Mouse (Mus musculus) neural tube, embryonic 13.5 days (tissue): ENCODE results near the gene Stxbp4. TPM values are rescaled to one million over a fixed set of nuclear protein-coding genes. Genes with fewer than 3 reads are reported as not detected.

Source experiments
- ATAC-seq: fragments of 200-750 bp; cut with Nextera tagmentation; 2 replicates; pipeline ENCODE4 v1.8.0; 2017; ENCODE audit warnings: low read depth, mild to moderate bottlenecking, moderate TSS enrichment, moderate library complexity
- H3K27ac ChIP-seq: fragments of 300-500 bp; sonication (generic); replicated peaks from 2 replicates; pipeline ENCODE4 v1.5.1; 2015; ENCODE audit warnings: moderate library complexity, mild to moderate bottlenecking, inconsistent platforms
- H3K27me3 ChIP-seq: fragments of 300-500 bp; sonication (generic); 2 replicates; pipeline ENCODE4 v1.6.1; 2015; ENCODE audit warnings: mild to moderate bottlenecking, inconsistent platforms
- H3K36me3 ChIP-seq: fragments of 300-500 bp; sonication (generic); 2 replicates; pipeline ENCODE4 v1.6.1; 2015; ENCODE audit warnings: mild to moderate bottlenecking, inconsistent platforms
- H3K4me1 ChIP-seq: fragments of 300-500 bp; sonication (generic); replicated peaks from 2 replicates; pipeline ENCODE4 v1.6.1; 2015; ENCODE audit warnings: inconsistent platforms
- H3K4me2 ChIP-seq: fragments of 300-500 bp; sonication (generic); 2 replicates; pipeline ENCODE4 v1.6.1; 2015; ENCODE audit warnings: inconsistent platforms, mild to moderate bottlenecking, moderate library complexity
- H3K4me3 ChIP-seq: fragments of 300-500 bp; sonication (generic); 2 replicates; pipeline ENCODE4 v1.5.1; 2015; ENCODE audit warnings: mild to moderate bottlenecking, inconsistent platforms
- H3K9ac ChIP-seq: fragments of 300-500 bp; sonication (generic); 2 replicates; pipeline ENCODE4 v1.6.1; 2015; ENCODE audit warnings: moderate library complexity, mild to moderate bottlenecking, inconsistent platforms
- H3K9me3 ChIP-seq: fragments of 300-500 bp; sonication (generic); 2 replicates; pipeline ENCODE4 v1.6.1; 2016; ENCODE audit warnings: inconsistent platforms
- WGBS: fragments of 180-500 bp; shearing (Covaris S2); methylation state at CpG from one replicate; pipeline ENCODE4 v1.1.7; 2015; 5-methylcytosine and 5-hydroxymethylcytosine counted together
- polyA plus RNA-seq: library from polyadenylated mRNA; unstranded; fragments of >200 nt; fragmentation: Nextera tagmentation; extraction: Ambion mirVana; gene quantifications from 2 replicates; pipeline ENCODE4 v1.2.1, GENCODE M21; 2015

Stxbp4 gene
- polyA plus RNA-seq, 1 experiment from 2014 or later, result 23.0 TPM

DNA sequence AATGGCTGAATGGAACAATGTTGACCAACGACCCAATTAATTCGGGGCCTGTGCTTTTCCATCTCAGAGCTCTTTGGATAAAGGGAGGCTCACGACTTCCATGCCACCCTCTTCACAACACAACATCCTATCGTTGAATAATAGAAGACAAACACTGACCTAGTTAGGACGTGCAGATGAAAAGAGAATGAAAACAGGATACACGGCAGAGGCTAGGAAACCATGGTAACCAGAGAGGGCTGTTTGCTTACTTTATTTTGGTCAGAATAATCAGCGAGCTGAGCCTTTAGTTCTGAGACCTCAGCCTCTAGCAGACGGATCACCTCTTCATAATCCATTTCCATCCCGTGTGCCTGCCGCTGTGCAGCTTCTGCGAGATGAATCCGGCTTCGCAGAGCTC lies 89.3 kb downstream of the Stxbp4 start:
- peaks cover 3% of the 10 kb centered on the region; the same call in 1 of the 2 replicates for H3K36me3 ChIP-seq
- no peak overlapping the region for H3K27ac ChIP-seq
- no peaks in the 10 kb centered on the region for H3K9me3 ChIP-seq
- no peak overlapping the region for H3K4me2 ChIP-seq
- WGBS, result 23% methylated on average over 13 of the region's 13 CpGs
- H3K4me1 ChIP-seq, result peaks cover 19% of the 10 kb centered on the region
- H3K27me3 ChIP-seq, result peaks cover 24% of the 10 kb centered on the region
- H3K9ac ChIP-seq, result no peak overlapping the region
- no peak overlapping the region for H3K4me3 ChIP-seq
- ATAC-seq, result no peak

GRCm38 (mm10) chr11:90538636-90539263 lies 99.1 kb downstream of the Stxbp4 start:
- 95% methylated on average over 7 of the region's 7 CpGs for WGBS
- H3K27me3 ChIP-seq, result no peaks in the 10 kb centered on the region; the same call in 1 of the 2 replicates

DNA sequence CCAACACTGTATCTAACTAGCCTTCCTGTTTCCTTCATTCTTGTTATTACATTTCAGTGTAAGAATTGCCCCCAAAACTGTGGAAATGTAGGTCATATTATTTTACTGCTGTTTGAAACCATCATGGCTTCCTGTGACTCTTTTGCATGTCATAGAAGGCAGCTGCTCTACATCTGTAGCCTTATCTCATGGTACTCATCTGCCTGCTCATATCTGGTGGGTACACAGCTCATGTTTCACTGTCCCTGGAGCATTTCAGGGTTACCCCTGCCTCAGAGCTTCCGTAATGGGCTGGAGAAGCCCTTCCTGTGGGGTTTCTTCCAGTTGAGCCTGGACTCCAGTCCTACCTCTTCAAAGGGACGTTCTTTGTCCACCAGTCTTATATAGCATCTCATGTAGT lies 112.6 kb downstream of the Stxbp4 start:
- no peak overlapping the region for H3K27ac ChIP-seq
- 86% methylated on average over 2 of the region's 2 CpGs for WGBS
- H3K4me1 ChIP-seq, result peaks cover 11% of the 10 kb centered on the region
- H3K27me3 ChIP-seq, result no peaks in the 10 kb centered on the region
- no peak overlapping the region for H3K4me2 ChIP-seq
- peaks cover 18% of the 10 kb centered on the region for H3K36me3 ChIP-seq
- H3K4me3 ChIP-seq, result no peak overlapping the region
- H3K9ac ChIP-seq, result no peak overlapping the region
- ATAC-seq, result no peak
- H3K9me3 ChIP-seq, result no peaks in the 10 kb centered on the region

More at GRCm38 (mm10) chr11:90538636-90539263, 99.1 kb downstream of the Stxbp4 start:
- no peaks in the 10 kb centered on the region for H3K4me1 ChIP-seq
- H3K9ac ChIP-seq, result no peak overlapping the region
- H3K36me3 ChIP-seq, result peaks cover 20% of the 10 kb centered on the region
- no peak overlapping the region for H3K27ac ChIP-seq
- no peak overlapping the region for H3K4me2 ChIP-seq
- H3K9me3 ChIP-seq, result no peaks in the 10 kb centered on the region
- no peak for ATAC-seq
- no peak overlapping the region for H3K4me3 ChIP-seq

- no peak overlapping the region for H3K9ac ChIP-seq
- H3K27ac ChIP-seq, result 0 out of 2 replicates have a peak overlapping the region, but pooled peaks have one; percentile 23
- H3K4me2 ChIP-seq, result no peak overlapping the region
- no peak for ATAC-seq
- H3K4me3 ChIP-seq, result no peak overlapping the region
- H3K9me3 ChIP-seq, result no peaks in the 10 kb centered on the region
- no peaks in the 10 kb centered on the region for H3K27me3 ChIP-seq
- 0 out of 2 replicates have a peak, but pooled peaks cover 19% of the 10 kb centered on the region for H3K36me3 ChIP-seq
- 45% methylated on average over 8 of the region's 8 CpGs for whole genome bisulfite sequencing
- H3K4me1 ChIP-seq, result peaks cover 12% of the 10 kb centered on the region
These were observed 116.8 kb downstream of the Stxbp4 start for GRCm38 (mm10) chr11:90521040-90521439.

- WGBS, result 98% methylated on average over 1 of the region's 1 CpGs
These were observed 120.1 kb downstream of the Stxbp4 start for GRCm38 (mm10) chr11:90517750-90518149.

GRCm38 (mm10) chr11:90512538-90513219 lies 125.2 kb downstream of the Stxbp4 start:
- WGBS, result 64% methylated on average over 5 of the region's 5 CpGs
- no peak overlapping the region for H3K9ac ChIP-seq
- H3K27me3 ChIP-seq, result no peaks in the 10 kb centered on the region
- peaks cover 8% of the 10 kb centered on the region for H3K4me1 ChIP-seq
- no peak for ATAC-seq
- no peak overlapping the region for H3K4me2 ChIP-seq
- no peak overlapping the region for H3K27ac ChIP-seq
- no peaks in the 10 kb centered on the region for H3K9me3 ChIP-seq
- 0 out of 2 replicates have a peak, but pooled peaks cover 7% of the 10 kb centered on the region for H3K36me3 ChIP-seq
- H3K4me3 ChIP-seq, result no peak overlapping the region

More at GRCm38 (mm10) chr11:90517750-90518149, 120.1 kb downstream of the Stxbp4 start:
- no peaks in the 10 kb centered on the region for H3K9me3 ChIP-seq
- H3K27ac ChIP-seq, result no peak overlapping the region
- H3K9ac ChIP-seq, result no peak overlapping the region
- no peak overlapping the region for H3K4me2 ChIP-seq
- no peaks in the 10 kb centered on the region for H3K27me3 ChIP-seq
- no peak overlapping the region for H3K4me3 ChIP-seq
- H3K4me1 ChIP-seq, result peaks cover 17% of the 10 kb centered on the region
- no peak for ATAC-seq
- H3K36me3 ChIP-seq, result 0 out of 2 replicates have a peak, but pooled peaks cover 19% of the 10 kb centered on the region

GRCm38 (mm10) chr11:90501846-90502245 lies 136.0 kb downstream of the Stxbp4 start:
- 80% methylated on average over 4 of the region's 4 CpGs for WGBS

GRCm38 (mm10) chr11:90499918-90500317 lies 138.0 kb downstream of the Stxbp4 start:
- 91% methylated on average over 6 of the region's 6 CpGs for WGBS
- H3K36me3 ChIP-seq, result no peaks in the 10 kb centered on the region
- no peak overlapping the region for H3K27ac ChIP-seq
- no peaks in the 10 kb centered on the region for H3K27me3 ChIP-seq
- no peak for ATAC-seq
- H3K4me2 ChIP-seq, result no peak overlapping the region
- no peak overlapping the region for H3K9ac ChIP-seq
- H3K4me3 ChIP-seq, result no peak overlapping the region
- H3K9me3 ChIP-seq, result no peaks in the 10 kb centered on the region
- H3K4me1 ChIP-seq, result no peaks in the 10 kb centered on the region

More at GRCm38 (mm10) chr11:90501846-90502245, 136.0 kb downstream of the Stxbp4 start:
- H3K9ac ChIP-seq, result no peak overlapping the region
- H3K27me3 ChIP-seq, result no peaks in the 10 kb centered on the region
- no peak overlapping the region for H3K27ac ChIP-seq
- no peaks in the 10 kb centered on the region for H3K36me3 ChIP-seq
- H3K4me2 ChIP-seq, result no peak overlapping the region
- no peaks in the 10 kb centered on the region for H3K9me3 ChIP-seq
- no peaks in the 10 kb centered on the region for H3K4me1 ChIP-seq
- H3K4me3 ChIP-seq, result no peak overlapping the region
- ATAC-seq, result no peak

- peaks cover 10% of the 10 kb centered on the region; the same call in 1 of the 2 replicates for H3K36me3 ChIP-seq
- ATAC-seq, result no peak
- no peak overlapping the region for H3K27ac ChIP-seq
- no peak overlapping the region for H3K4me2 ChIP-seq
- 59% methylated on average over 5 of the region's 5 CpGs for WGBS
- H3K27me3 ChIP-seq, result no peaks in the 10 kb centered on the region
- H3K4me3 ChIP-seq, result no peak overlapping the region
- no peak overlapping the region for H3K9ac ChIP-seq
- H3K4me1 ChIP-seq, result no peaks in the 10 kb centered on the region
- no peaks in the 10 kb centered on the region for H3K9me3 ChIP-seq
These were observed 139.4 kb downstream of the Stxbp4 start for GRCm38 (mm10) chr11:90498461-90498860.

DNA sequence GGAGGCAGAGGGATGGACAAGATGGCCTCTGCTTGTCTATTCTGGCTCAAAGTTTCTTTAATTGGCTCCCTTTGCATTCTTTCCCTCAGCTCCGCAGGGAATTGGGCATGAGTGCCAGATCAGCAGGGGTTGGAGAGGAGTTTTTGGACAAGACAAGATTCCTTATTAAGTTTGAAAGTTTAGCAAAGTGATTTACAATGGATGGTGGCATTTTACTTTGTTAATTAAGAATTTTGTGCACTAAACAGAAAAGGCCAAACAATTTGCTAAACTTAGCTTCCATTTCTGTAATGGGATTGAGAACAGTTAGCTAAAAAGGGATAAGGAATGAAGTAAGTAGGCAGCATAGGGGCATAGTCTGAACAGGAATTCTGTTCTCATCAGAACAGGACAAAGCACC lies 142.9 kb downstream of the Stxbp4 start:
- Histone ChIP-seq H3K9ac (no peak overlapping the region), H3K27ac (no peak overlapping the region), H3K36me3 (peaks cover 19% of the 10 kb centered on the region), H3K4me1 (no peaks in the 10 kb centered on the region), H3K4me3 (no peak overlapping the region), H3K4me2 (no peak overlapping the region), H3K27me3 (no peaks in the 10 kb centered on the region), H3K9me3 (no peaks in the 10 kb centered on the region)
- 71% methylated on average over 1 of the region's 1 CpGs for WGBS
- ATAC-seq, result no peak

DNA sequence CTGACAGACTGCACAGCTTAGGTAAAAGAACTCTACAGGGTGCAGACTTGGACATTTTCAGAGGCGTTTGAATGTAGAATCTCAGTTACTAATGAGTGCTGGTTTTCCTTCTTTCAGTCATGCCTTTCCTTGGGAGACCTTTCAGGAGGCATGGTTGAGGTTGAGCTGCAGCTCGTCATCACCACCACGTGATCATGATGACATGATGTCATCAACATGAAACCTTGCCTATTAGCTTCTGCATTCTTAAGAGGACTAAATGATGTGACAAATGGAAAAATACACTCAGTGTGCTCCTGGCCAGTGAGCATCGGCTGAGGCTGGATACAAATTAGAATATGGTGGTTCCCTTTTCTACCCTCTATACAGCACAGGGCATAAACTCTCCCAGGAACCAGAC lies 145.4 kb downstream of the Stxbp4 start:
- no peaks in the 10 kb centered on the region for H3K4me1 ChIP-seq
- WGBS, result 96% methylated on average over 4 of the region's 4 CpGs
- H3K9me3 ChIP-seq, result no peaks in the 10 kb centered on the region
- ATAC-seq, result no peak
- H3K4me2 ChIP-seq, result no peak overlapping the region
- H3K27ac ChIP-seq, result no peak overlapping the region
- H3K9ac ChIP-seq, result no peak overlapping the region
- no peak overlapping the region for H3K4me3 ChIP-seq
- no peaks in the 10 kb centered on the region for H3K27me3 ChIP-seq
- peaks cover 29% of the 10 kb centered on the region for H3K36me3 ChIP-seq

- 95% methylated on average over 10 of the region's 10 CpGs for WGBS
- Histone ChIP-seq H3K36me3 (peaks cover 34% of the 10 kb centered on the region), H3K4me2 (no peak overlapping the region), H3K9me3 (no peaks in the 10 kb centered on the region), H3K27me3 (no peaks in the 10 kb centered on the region), H3K4me1 (peaks cover 9% of the 10 kb centered on the region; the same call in 1 of the 2 replicates), H3K9ac (no peak overlapping the region), H3K27ac (no peak overlapping the region), H3K4me3 (no peak overlapping the region)
- ATAC-seq, result no peak
These were observed 148.7 kb downstream of the Stxbp4 start for GRCm38 (mm10) chr11:90489166-90489565.
